Mouse (Mus musculus) kidney, adult 2 months (tissue): ENCODE measurements at regions not wholly inside any gene's neighbourhood (a gene's known extent, or its start where the extent isn't known, plus 50 kb on each side); places are given as distances from the start of the nearest gene placed in this dataset.

Experiments used
- CTCF ChIP-seq: fragments of 200-500 bp; conservative IDR thresholded peaks from 2 replicates; pipeline ENCODE4 v1.5.1; 2011; ENCODE audit warnings: low read depth, mild to moderate bottlenecking, control low read depth, low read length, moderate library complexity, mixed read lengths; ENCODE audit not compliant: insufficient read depth, insufficient read length
- POLR2A ChIP-seq: fragments of 200-500 bp; IDR thresholded peaks from one replicate; pipeline ENCODE4 v1.6.1; 2011; ENCODE audit warnings: low read depth, low read length, control low read depth

GRCm38 (mm10) chr8:29675870-29676269 is 2228.4 kb downstream of the Poteg start:
- TF ChIP-seq POLR2A (no peak), CTCF (no peak)
